ENCODE assay signal across 8 mouse cellular contexts in genomic region chr19:31763246-31763821, GRCm38 (mm10). TPM values are rescaled to one million over a fixed set of nuclear protein-coding genes. Genes with fewer than 3 reads are reported as not detected.
DNase-seq lines count a peak whose midpoint lies in the region; ATAC-seq lines count a peak whose summit lies in the region.

No protein-coding gene starts in this region.

- H3K27ac ChIP-seq in embryonic facial prominence, embryonic 12.5 days: peak overlapping the region; percentile 69; the same call in 1 of the 2 replicates
- H3K27ac ChIP-seq in hindbrain, embryonic 13.5 days: peak overlapping the region; percentile 72

- peak overlapping the region; percentile 65 for H3K9ac ChIP-seq in embryonic facial prominence, embryonic 12.5 days
- peak overlapping the region; percentile 67 for H3K9ac ChIP-seq in hindbrain, embryonic 13.5 days

- peak overlapping the region; percentile 91 for H3K4me2 ChIP-seq in embryonic facial prominence, embryonic 12.5 days (replicated peaks)
- H3K4me2 ChIP-seq in hindbrain, embryonic 13.5 days: peak overlapping the region; percentile 95

- peaks cover 24% of the 10 kb centered on the region for H3K4me1 ChIP-seq in embryonic facial prominence, embryonic 12.5 days
- H3K4me1 ChIP-seq in hindbrain, embryonic 13.5 days (replicated peaks): peaks cover 31% of the 10 kb centered on the region

- DNase-seq in R1 (ENCODE audit: low read depth, low spot score): peak; percentile 13
- peak; percentile 26 to 30 for DNase-seq in lung, postnatal 4 days
- no peak for DNase-seq in frontal cortex, postnatal 36 days (ENCODE audit: low spot score in 2 of 2)
- DNase-seq in right cerebral cortex, postnatal 36 days (ENCODE audit: low spot score in 2 of 2): no peak
- DNase-seq in adrenal gland, postnatal 4 days (ENCODE audit: low spot score in 2 of 2): no peak
- no peak for DNase-seq in urinary bladder, adult 2 months (ENCODE audit: low spot score)

- ATAC-seq in embryonic facial prominence, embryonic 12.5 days (ENCODE audit: insufficient number of reproducible peaks, insufficient read depth, low FRiP score, low TSS enrichment): no peak
- ATAC-seq in hindbrain, embryonic 13.5 days (ENCODE audit: low FRiP score): no peak

- H3K4me3 ChIP-seq in embryonic facial prominence, embryonic 12.5 days: peak overlapping the region; percentile 64
- H3K4me3 ChIP-seq in hindbrain, embryonic 13.5 days: peak overlapping the region; percentile 53

- no peaks in the 10 kb centered on the region for H3K36me3 ChIP-seq in embryonic facial prominence, embryonic 12.5 days
- H3K36me3 ChIP-seq in hindbrain, embryonic 13.5 days: no peaks in the 10 kb centered on the region

- H3K9me3 ChIP-seq in embryonic facial prominence, embryonic 12.5 days: no peaks in the 10 kb centered on the region
- H3K9me3 ChIP-seq in hindbrain, embryonic 13.5 days: no peaks in the 10 kb centered on the region

- WGBS in embryonic facial prominence, embryonic 12.5 days: 4% methylated on average over 20 of the region's 20 CpGs
- 4% methylated on average over 20 of the region's 20 CpGs for WGBS in hindbrain, embryonic 13.5 days

- no peaks in the 10 kb centered on the region for H3K27me3 ChIP-seq in embryonic facial prominence, embryonic 12.5 days
- peaks cover 47% of the 10 kb centered on the region for H3K27me3 ChIP-seq in hindbrain, embryonic 13.5 days

RNA-seq across cellular contexts. Expression of gene Prkg1, which starts 1.5 kb away (rescaled TPM):
- 15.2 and 16.8 TPM in 2 replicates for polyA plus RNA-seq in embryonic facial prominence, embryonic 12.5 days (2016; fragmentation: Nextera tagmentation; extraction: Ambion mirVana)
- polyA plus RNA-seq in hindbrain, embryonic 13.5 days (2015; fragmentation: Nextera tagmentation; extraction: Ambion mirVana): 4.2 and 5.0 TPM in 2 replicates
- total RNA-seq in adrenal gland, postnatal 4 days (2021): 10 to 100 TPM; 12.1 to 13.3 TPM
- 4.1 and 6.2 TPM in 2 replicates for polyA plus RNA-seq in urinary bladder, adult 2 months (2012; rRNA removed)

Comparison
In these comparisons a context has a peak if more than half of its experiments do, and no peak if none do; other contexts are left out.
1. DNase-seq: peak in R1 (single experiment) and lung, postnatal 4 days (2 of 2); none in frontal cortex, postnatal 36 days (0 of 2), right cerebral cortex, postnatal 36 days (0 of 2), adrenal gland, postnatal 4 days (0 of 2) and urinary bladder, adult 2 months (single experiment).